Mouse (Mus musculus) layer of hippocampus, adult 11-12 months (tissue): ENCODE measurements around the gene Trappc6a.
A peak's percentile ranks its signal among the peaks of the same experiment; 100 is the strongest.

Experiments
- DNase-seq: peaks from one replicate; pipeline ENCODE4 v3.0.0; 2022; ENCODE audit warnings: low spot score

The Trappc6a gene

DNA sequence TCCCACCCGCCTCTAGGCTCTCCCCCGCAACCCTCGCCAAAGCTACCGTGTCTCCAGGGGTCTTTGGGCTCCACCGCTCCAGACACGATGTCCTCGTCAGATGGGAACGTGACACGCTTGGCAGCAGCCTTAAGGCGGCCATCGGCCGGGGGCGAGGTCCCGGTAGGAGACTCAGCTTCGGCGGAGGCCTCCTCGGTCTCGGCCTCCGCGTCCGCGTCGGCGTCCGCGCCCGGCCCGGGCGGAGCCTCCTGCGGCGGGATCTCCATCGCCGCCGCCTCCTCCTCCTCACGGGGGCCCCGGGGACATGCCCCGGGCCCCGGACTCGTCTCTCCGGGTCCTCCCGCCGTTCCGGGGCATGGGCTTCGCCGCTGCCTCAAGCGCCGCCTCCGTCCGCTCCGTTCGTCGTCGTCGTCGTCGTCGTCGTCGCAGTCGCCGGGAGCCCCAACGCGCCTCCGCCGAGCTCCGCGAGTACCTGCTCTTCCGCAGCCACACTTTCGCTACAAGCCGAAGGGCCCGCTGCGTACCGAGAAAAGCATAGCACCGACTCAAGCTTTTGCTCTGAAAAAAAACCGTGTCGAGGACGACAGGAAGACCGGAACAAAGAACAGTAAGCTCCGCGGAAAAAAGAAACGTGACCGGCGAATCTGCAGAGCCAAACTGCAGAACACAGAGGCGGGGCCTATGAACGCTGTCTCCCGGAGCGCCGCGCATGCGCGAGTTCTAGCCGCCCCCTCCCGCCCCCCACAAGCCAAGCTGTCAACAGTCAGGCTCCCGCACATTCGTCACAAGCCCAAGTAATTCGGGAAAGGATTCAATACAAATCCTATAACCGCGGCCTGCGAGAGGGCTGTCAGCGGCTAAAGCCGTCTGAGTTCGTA is 53.8 kb downstream of the Trappc6a start:
- peak; percentile 88 for DNase-seq

DNA sequence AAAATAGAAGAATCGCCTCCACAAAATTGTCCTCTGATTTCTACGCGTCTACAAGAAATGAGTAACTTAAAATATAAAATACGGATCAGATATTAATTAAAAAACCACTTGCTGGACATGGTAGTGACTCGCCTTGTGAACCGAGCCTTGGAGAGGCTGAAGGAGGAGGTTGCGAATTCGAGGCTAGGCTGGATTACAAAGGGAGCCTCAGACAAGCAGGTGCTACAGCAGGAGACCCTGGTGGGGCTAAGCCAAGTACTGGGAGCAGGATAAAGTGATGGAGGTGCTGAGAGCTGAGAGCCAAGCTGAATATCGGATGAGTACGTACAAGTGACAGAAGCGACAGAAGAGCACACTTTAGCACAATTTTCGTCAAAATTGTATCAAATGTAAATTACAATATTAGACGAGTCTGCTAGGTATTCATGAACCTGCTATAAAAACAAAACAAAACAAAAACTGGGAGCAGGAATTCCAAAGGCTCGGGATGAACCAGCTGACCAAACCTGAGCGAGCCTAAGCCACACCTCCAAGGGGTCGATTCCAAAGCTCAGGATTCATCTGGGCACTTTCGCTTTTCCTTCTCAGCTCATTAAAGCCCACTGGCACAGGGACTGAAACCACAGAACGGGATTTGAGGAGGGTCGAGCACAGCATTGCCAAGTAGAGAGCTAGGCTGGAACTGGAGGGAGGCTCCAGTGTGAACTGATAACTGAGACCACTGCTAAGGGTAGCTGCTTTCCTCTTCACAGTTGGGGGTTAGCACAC is 54.6 kb downstream of the Trappc6a start, which contains the start of gene Ppp1r37:
Gene Ppp1r37 (minus strand): TSS at position 434 of the 768 bp plus-strand sequence.
- no peak for DNase-seq

DNA sequence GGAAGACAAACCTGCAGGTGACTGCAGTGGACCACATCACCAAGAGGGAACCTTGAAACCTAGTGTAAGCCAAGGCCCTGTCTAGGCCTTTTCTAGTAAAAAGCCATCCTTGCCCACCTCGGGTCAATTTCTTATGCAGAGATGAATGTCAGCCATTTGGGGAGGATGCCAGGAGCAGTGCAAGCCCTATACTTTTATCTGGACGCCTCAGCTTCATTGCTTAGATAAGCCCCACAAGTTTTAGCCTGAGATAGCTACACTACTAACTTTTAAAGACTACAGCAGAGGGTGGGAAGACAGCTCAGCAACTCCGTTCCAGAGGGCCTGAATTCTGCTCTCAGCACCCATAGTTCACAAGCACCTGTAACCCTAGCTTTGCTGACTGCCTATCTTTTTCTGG is 55.7 kb downstream of the Trappc6a start:
- DNase-seq = no peak

DNA sequence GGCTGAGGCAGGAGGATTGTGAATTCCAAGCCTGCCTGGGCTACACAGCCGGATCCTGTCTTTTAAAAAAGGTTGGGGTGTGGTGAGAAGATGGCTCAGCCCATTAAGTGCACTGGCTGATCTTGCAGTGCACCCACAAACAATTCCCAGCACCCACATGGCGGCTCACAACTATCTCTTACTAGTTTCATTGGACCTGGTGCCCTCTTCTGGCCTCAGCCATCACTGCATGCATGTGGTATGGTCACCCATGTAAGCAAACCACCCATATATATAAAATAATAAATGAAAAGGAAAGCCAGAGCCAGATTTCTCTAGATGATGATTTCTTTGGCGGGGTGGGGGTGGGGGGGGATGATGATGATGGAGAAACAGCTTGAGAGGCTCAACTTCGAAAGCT is 56.3 kb downstream of the Trappc6a start:
- no peak for DNase-seq
